Mouse (Mus musculus) layer of hippocampus, adult 18-20 months (tissue): ENCODE data around the gene Chil5. TPM values are rescaled to one million over a fixed set of nuclear protein-coding genes. Genes with fewer than 3 reads are reported as not detected.

Experiments used
- total RNA-seq, 2 experiments: library from RNA; stranded (reverse); gene quantifications; 2 replicates each; pipeline ENCODE4 v1.2.3; 2021

Chil5 gene
- total RNA-seq, 2 experiments from 2014 or later: not detected

Other genes starting within 250 kb of the Chil5 start
- 10 to 100 TPM; 80.5 to 96.2 TPM for gene Rap1a, start 231.5 kb downstream of the Chil5 start, total RNA-seq
- 1 to 10 TPM; 1.1 to 1.4 TPM for gene Adora3, start 162.0 kb downstream of the Chil5 start, total RNA-seq
- under 1 TPM in 1 of 2 experiments, not detected in 1; 0.51 TPM for gene Tmigd3, start 161.9 kb downstream of the Chil5 start, total RNA-seq
- gene I830077J02Rik, start 100.2 kb downstream of the Chil5 start, total RNA-seq: 1 to 10 TPM in 1 of 2 experiments, under 1 TPM in 1; 0.28 to 1.0 TPM
- 10 to 100 TPM; 44.1 to 51.2 TPM for gene Wdr77, start 73.4 kb downstream of the Chil5 start, total RNA-seq
- 100 to 1,000 TPM; 250 to 254 TPM for gene Atp5f1, start 72.7 kb downstream of the Chil5 start, total RNA-seq
- gene Ovgp1, start 59.1 kb downstream of the Chil5 start, total RNA-seq: 1 to 10 TPM; 2.0 to 2.7 TPM
- under 1 TPM in 1 of 2 experiments, not detected in 1; 0.84 TPM for gene Pifo, start 18.2 kb downstream of the Chil5 start, total RNA-seq
- gene Chia1, start 80.4 kb upstream of the Chil5 start, total RNA-seq: under 1 TPM; 0.48 to 0.62 TPM
- not detected for gene Chil3, start 134.8 kb upstream of the Chil5 start, total RNA-seq
- not detected for gene Chil4, start 186.7 kb upstream of the Chil5 start, total RNA-seq